Mouse (Mus musculus): Measurements from ENCODE around the gene Gm11096.

Gene Gm11096

DNA sequence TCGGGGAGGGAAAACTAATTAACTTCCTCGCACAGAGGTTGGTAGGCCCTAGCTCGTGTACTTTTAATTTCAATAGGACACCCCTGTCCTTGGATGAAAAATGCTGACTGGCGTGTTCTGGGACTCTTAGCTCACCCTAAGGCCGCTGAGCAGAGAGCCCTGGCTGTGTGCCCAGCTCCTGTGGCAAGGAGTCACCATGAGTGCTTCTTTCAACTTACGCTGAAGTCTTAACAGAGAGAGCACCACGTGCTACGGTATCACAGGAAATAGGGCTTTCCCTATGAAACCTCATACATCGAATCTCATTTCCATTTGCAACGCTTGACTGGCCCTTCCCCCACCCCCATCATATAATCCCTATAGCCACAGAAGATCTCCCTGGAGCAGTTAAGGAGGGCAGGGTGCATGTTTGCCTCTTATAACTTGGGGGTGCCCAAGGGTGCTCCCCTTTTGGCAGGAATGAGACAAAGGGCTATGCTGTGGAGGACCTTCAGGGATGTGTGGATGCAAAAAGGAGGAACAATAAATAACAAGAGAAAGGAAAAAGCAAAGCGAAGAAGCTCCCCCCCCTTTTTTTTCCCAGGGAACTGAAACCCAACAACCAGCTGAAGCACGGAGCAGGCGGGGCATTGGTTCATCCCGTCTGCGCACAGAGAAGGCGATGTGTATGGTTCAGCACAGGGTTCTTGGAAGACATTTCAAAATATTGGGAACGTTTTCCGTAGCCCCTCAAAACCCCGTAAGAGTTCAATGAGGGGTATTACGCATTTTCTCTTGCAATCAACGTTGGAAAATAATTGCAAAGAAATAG, 39.0 kb downstream of the Gm11096 start:
- in situ Hi-C loops (cut with MboI, MseI) = no loop called here

- in situ Hi-C loops (cut with MboI, MseI) = no loop called here
Observed at GRCm38 (mm10) chr17:81481843-81482490, 40.4 kb downstream of the Gm11096 start.

DNA sequence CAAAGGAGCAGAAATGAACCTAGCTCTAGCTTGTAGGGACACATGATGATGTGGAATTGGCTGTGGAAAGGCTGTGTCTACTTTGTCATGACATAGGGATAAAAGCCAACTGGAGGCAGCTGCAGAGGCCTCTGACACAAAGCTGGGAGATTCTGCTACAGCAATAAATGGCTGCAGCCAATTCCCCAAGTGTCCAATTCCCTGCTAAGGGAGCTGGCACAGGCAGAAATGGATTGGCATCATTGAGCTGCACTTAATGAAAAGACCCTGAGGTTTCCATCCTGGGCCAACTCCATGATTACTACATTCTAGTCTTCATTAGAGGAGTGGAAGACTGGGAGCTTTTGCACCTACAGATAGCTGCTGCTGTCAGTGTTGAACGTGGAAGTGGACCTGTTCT, 44.8 kb downstream of the Gm11096 start:
- in situ Hi-C loops (cut with MboI, MseI) = no loop called here

Data from regulatory T cell (primary cell).